Mouse (Mus musculus) kidney, embryonic 15.5 days (tissue): ENCODE measurements around the gene Cept1. TPM values are rescaled to one million over a fixed set of nuclear protein-coding genes. Genes with fewer than 3 reads are reported as not detected.

Source experiments
- ATAC-seq: fragments of 200-750 bp; cut with Nextera tagmentation; replicated peaks from 2 replicates; pipeline ENCODE4 v1.8.0; 2017; ENCODE audit warnings: moderate TSS enrichment; ENCODE audit not compliant: low FRiP score
- H3K27ac ChIP-seq: fragments of 300-500 bp; sonication (generic); 2 replicates; pipeline ENCODE4 v1.5.1; 2015; ENCODE audit warnings: mild to moderate bottlenecking, inconsistent platforms
- H3K27me3 ChIP-seq: fragments of 300-500 bp; sonication (generic); 2 replicates; pipeline ENCODE4 v1.6.1; 2015; ENCODE audit warnings: inconsistent platforms
- H3K36me3 ChIP-seq: fragments of 300-500 bp; sonication (generic); 2 replicates; pipeline ENCODE4 v1.6.1; 2015; ENCODE audit warnings: inconsistent platforms
- H3K4me1 ChIP-seq: fragments of 300-500 bp; sonication (generic); 2 replicates; pipeline ENCODE4 v1.6.1; 2015; ENCODE audit warnings: inconsistent platforms
- H3K4me2 ChIP-seq: fragments of 300-500 bp; sonication (generic); 2 replicates; pipeline ENCODE4 v1.6.1; 2015; ENCODE audit warnings: moderate library complexity, mild to moderate bottlenecking, inconsistent platforms
- H3K4me3 ChIP-seq: fragments of 300-500 bp; sonication (generic); replicated peaks from 2 replicates; pipeline ENCODE4 v1.5.1; 2015; ENCODE audit warnings: mild to moderate bottlenecking, inconsistent platforms
- H3K9ac ChIP-seq: fragments of 300-500 bp; sonication (generic); 2 replicates; pipeline ENCODE4 v1.6.1; 2015; ENCODE audit warnings: mild to moderate bottlenecking, inconsistent platforms
- H3K9me3 ChIP-seq: fragments of 300-500 bp; sonication (generic); replicated peaks from 2 replicates; pipeline ENCODE4 v1.6.1; 2016; ENCODE audit warnings: inconsistent platforms
- WGBS: fragments of 180-500 bp; shearing (Covaris S2); methylation state at CpG from one replicate; pipeline ENCODE4 v1.1.7; 2015; ENCODE audit warnings: mixed read lengths; 5-methylcytosine and 5-hydroxymethylcytosine counted together
- polyA plus RNA-seq: library from polyadenylated mRNA; unstranded; fragments of >200 nt; fragmentation: Nextera tagmentation; extraction: Ambion mirVana; gene quantifications from 2 replicates; pipeline ENCODE4 v1.2.1, GENCODE M21; 2015

The Cept1 gene
- polyA plus RNA-seq, 1 experiment from 2014 or later: 60.4 TPM

DNA sequence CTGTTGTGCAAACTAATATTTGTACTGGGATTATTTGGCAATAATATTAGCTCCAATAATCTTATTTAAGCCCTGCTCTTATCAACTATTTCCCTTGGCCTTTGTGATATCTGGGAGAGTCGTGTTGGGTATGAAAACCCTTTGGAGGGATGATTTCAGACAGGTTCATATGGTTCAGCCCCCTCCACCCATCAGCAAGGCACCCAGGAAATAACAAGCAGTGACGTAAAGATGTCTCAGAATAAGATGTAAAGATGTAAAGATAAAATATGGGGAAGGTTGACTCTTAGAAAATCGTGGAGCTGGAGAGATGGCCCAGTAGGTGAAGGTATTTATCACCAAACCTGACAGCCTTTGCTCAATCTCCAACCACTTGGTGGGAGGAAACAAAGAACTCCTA is 85.1 kb downstream of the Cept1 start:
- 62% methylated on average over 3 of the region's 3 CpGs for WGBS
- no peak for ATAC-seq

DNA sequence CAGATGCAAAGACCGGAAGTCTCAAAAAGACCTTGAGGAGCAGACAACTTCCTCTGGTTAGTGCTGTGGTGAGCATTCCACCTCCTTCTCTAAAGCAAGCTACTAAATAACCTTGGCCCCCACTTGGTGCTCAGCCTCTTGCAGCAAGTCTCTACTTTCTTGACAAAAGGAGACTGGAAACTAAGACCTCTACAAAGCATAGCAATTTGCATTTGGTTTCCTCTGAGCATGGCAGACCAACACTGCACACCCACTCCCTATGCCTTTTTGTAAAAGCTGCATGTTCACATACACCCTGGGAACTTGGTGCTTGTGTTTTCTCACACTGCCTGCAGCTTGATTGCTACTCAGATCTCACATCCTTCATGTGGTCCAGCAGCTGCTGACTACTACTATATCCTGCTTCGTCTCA is 85.5 kb downstream of the Cept1 start:
- no peaks in the 10 kb centered on the region for H3K27me3 ChIP-seq
- no peak overlapping the region for H3K4me3 ChIP-seq
- no peaks in the 10 kb centered on the region for H3K36me3 ChIP-seq
- no peak overlapping the region for H3K9ac ChIP-seq
- no peak for ATAC-seq
- no peaks in the 10 kb centered on the region for H3K4me1 ChIP-seq
- WGBS: 90% methylated on average over 2 of the region's 2 CpGs
- H3K27ac ChIP-seq: no peak overlapping the region
- H3K9me3 ChIP-seq: no peaks in the 10 kb centered on the region
- no peak overlapping the region for H3K4me2 ChIP-seq

More for the DNA sequence above, 85.1 kb downstream of the Cept1 start:
- no peaks in the 10 kb centered on the region for H3K27me3 ChIP-seq
- H3K36me3 ChIP-seq: no peaks in the 10 kb centered on the region
- H3K4me2 ChIP-seq: no peak overlapping the region
- H3K27ac ChIP-seq: no peak overlapping the region
- no peaks in the 10 kb centered on the region for H3K4me1 ChIP-seq
- H3K9ac ChIP-seq: no peak overlapping the region
- no peaks in the 10 kb centered on the region for H3K9me3 ChIP-seq
- H3K4me3 ChIP-seq: no peak overlapping the region

DNA sequence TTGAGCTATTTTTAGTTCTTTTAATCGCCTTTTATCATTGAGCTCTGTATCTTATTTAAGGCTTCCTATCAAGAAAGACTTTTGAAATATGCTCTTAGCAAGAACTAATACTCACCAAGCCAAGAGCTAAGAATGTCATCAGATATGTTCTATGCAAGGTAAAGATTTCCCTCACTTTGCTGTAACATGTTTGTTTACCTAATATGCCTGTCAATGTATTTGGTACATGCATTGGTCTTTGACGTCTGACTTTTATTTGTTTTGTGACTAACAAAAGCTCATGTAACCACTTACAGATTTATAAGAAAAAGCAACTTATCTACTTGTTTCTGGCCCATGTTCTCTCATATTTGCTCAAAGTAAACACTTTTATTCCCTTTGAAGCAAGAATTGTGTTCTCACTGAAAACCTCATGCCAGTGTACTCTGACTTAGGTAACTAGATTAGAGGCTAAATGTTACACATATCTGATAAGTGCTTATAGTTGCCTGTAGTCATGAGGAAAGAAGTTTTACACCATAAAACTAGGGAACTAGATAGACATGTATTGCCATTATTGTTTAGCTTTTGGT is 90.2 kb downstream of the Cept1 start:
- H3K27ac ChIP-seq: no peak overlapping the region
- no peaks in the 10 kb centered on the region for H3K27me3 ChIP-seq
- H3K4me1 ChIP-seq: no peaks in the 10 kb centered on the region
- no peak overlapping the region for H3K4me3 ChIP-seq
- H3K9ac ChIP-seq: no peak overlapping the region
- H3K4me2 ChIP-seq: no peak overlapping the region
- no peaks in the 10 kb centered on the region for H3K9me3 ChIP-seq
- H3K36me3 ChIP-seq: no peaks in the 10 kb centered on the region
- no peak for ATAC-seq
- WGBS: 76% methylated on average over 2 of the region's 2 CpGs

DNA sequence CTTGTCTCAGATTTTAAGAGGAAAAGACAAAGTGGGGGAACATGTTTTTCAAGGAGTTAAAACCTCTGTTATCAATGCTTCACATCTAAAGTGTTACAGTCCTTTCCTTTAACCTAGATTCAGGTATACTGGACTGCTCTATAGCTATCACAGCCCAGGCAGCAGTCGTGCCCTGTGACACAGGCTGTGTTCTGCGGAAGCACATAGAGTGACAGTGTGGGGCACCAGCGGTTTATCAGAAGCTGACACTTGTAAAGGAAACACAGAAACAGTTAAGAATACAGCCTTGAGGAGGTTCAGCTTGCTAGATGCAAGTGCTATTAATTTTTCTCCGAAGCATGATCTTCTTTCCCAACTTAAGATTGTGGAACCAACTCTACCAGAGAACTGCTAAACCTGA is 95.0 kb downstream of the Cept1 start:
- Histone ChIP-seq H3K9me3 (no peaks in the 10 kb centered on the region), H3K27me3 (no peaks in the 10 kb centered on the region), H3K4me2 (no peak overlapping the region), H3K4me3 (no peak overlapping the region), H3K36me3 (no peaks in the 10 kb centered on the region), H3K9ac (no peak overlapping the region), H3K27ac (no peak overlapping the region), H3K4me1 (no peaks in the 10 kb centered on the region)
- 68% methylated on average over 4 of the region's 4 CpGs for WGBS
- ATAC-seq: no peak

Other genes with a start within 250 kb of the Cept1 start
- gene Chil6, start 141.6 kb downstream of the Cept1 start, polyA plus RNA-seq: not detected in 2 replicates
- 3.8 and 5.5 TPM in 2 replicates for gene Dennd2d, start 65.4 kb downstream of the Cept1 start, polyA plus RNA-seq
- 77.2 and 87.0 TPM in 2 replicates for gene Dram2, start within 50 bp of the Cept1 start, polyA plus RNA-seq
- 14.6 and 18.3 TPM in 2 replicates for gene Lrif1, start 137.2 kb upstream of the Cept1 start, polyA plus RNA-seq
- 4.5 and 4.7 TPM in 2 replicates for gene Cd53, start 242.3 kb upstream of the Cept1 start, polyA plus RNA-seq